Mouse (Mus musculus): Measurements from ENCODE around the gene Ap2s1. TPM values are rescaled to one million over a fixed set of nuclear protein-coding genes. Genes with fewer than 3 reads are reported as not detected.

The Ap2s1 gene
- 367 and 369 TPM in 2 replicates for polyA plus RNA-seq (2012; rRNA removed; ENCODE audit: low replicate concordance)

DNA sequence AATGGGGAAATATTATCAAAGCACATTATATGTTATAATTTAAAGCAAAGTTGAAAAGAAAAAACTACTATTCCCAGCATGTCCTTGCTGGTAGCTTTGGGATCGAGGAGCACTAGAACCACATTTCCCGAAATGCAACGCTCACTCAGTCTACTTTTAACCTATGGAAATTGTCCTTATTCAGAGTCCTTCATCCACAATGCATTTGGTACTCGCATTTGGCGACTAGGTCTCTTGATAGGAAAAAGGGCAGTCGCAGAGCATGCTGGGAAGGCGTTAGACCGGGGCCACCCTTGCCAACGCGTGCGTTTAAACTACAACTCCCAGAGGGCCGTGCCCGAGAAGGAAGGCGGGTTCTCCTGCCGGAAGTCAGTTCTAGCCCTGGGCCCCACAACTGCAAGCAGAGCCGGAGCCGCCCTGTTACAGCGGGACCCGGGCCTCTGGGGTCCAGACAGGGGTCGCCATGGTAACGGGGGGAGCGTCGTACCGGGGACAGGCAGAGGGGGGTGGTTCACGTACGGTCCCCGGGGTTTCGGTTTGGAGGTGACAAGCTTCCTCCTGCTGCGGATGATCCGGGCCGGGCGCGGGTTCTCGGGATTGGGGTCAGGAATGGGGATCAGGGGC, at the start of gene Ap2s1:
Gene Ap2s1 (plus strand): TSS at position 338 of the 624 bp plus-strand sequence.

DNA sequence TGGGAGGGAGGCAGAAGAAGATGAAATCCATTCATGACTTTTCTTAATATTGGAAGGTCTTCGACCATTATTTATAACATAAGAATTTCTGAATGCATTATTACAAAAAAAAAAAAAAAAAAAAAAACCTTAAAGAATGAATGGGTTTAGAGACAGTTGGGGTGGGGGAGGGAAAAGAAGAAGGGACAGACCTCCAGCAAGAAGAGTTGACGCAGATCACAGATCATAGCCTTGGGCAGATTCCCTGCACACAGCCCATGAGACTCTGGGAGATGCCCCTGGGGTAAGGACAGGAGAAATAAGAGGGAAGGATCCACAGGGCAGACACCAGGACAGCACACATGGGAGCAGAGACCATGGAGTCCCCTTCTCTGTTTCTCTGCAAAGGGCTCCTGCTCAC, 16.6 kb upstream of the Ap2s1 start, which contains the start of gene Ceacam9:
Gene Ceacam9 (plus strand): TSS at position 301 of the 400 bp plus-strand sequence.

DNA sequence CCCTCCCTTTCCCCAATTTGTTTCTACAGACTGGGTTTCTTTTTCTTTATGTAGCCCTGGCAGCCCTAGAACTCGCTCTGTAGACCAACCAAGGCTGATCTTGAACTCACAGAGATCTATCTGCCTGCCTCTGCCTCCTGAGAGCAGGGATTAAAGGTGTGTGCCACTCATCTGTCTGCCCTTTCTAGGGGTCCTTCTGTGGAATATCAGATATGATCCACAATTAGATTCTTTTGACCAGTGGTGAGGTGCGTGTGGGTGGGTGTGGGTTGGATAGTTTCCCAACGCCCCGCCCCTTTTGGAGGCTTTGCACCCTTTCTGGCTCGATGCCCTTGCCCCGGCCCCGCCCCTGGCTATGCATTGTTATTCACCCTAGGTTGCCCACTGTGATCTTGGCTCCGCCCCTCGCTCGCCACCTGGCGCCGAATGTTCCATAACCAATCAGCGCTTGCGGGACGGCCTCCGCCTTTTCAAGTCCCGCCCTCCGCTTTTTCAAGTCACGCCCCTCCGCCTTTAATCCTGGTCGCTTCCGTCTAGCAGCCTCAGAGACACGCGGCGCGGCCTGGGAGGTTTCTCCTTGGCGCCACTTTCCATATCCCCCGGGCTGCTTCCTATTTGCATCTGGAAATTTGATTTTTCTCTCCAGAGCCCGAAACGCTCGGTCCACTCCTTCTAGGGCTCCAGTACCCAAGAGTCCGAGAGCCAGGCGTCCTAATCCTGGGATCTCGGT, 42.8 kb downstream of the Ap2s1 start, which contains the start of gene Slc1a5:
Gene Slc1a5 (plus strand): TSS at position 516 of the 730 bp plus-strand sequence.

Other genes with a start within 250 kb of the Ap2s1 start
- gene Arhgap35, start 123.4 kb upstream of the Ap2s1 start, polyA plus RNA-seq (2012; rRNA removed; ENCODE audit: low replicate concordance): 25.2 and 29.9 TPM in 2 replicates
- gene Ceacam15, start 62.7 kb upstream of the Ap2s1 start, polyA plus RNA-seq (2012; rRNA removed; ENCODE audit: low replicate concordance): not detected in 2 replicates
- not detected in 2 replicates for gene Ceacam9, start 16.5 kb upstream of the Ap2s1 start, polyA plus RNA-seq (2012; rRNA removed; ENCODE audit: low replicate concordance)
- gene Slc1a5, start 42.9 kb downstream of the Ap2s1 start, polyA plus RNA-seq (2012; rRNA removed; ENCODE audit: low replicate concordance): 610 and 2,049 TPM in 2 replicates
- gene Strn4, start 77.5 kb downstream of the Ap2s1 start, polyA plus RNA-seq (2012; rRNA removed; ENCODE audit: low replicate concordance): 135 and 201 TPM in 2 replicates
- 22.2 and 44.9 TPM in 2 replicates for gene Fkrp, start 78.3 kb downstream of the Ap2s1 start, polyA plus RNA-seq (2012; rRNA removed; ENCODE audit: low replicate concordance)
- 45.3 and 48.4 TPM in 2 replicates for gene Prkd2, start 104.5 kb downstream of the Ap2s1 start, polyA plus RNA-seq (2012; rRNA removed; ENCODE audit: low replicate concordance)
- 6.1 and 84.2 TPM in 2 replicates for gene Dact3, start 136.9 kb downstream of the Ap2s1 start, polyA plus RNA-seq (2012; rRNA removed; ENCODE audit: low replicate concordance)
- gene Gng8, start 153.4 kb downstream of the Ap2s1 start, polyA plus RNA-seq (2012; rRNA removed; ENCODE audit: low replicate concordance): 6.5 and 30.5 TPM in 2 replicates
- 9.8 and 12.6 TPM in 2 replicates for gene Ptgir, start 168.1 kb downstream of the Ap2s1 start, polyA plus RNA-seq (2012; rRNA removed; ENCODE audit: low replicate concordance)
- gene Calm3, start 185.7 kb downstream of the Ap2s1 start, polyA plus RNA-seq (2012; rRNA removed; ENCODE audit: low replicate concordance): 196 and 348 TPM in 2 replicates
- 0.36 and 3.8 TPM in 2 replicates for gene Pnmal2, start 206.3 kb downstream of the Ap2s1 start, polyA plus RNA-seq (2012; rRNA removed; ENCODE audit: low replicate concordance)
- gene Pnmal1, start 221.3 kb downstream of the Ap2s1 start, polyA plus RNA-seq (2012; rRNA removed; ENCODE audit: low replicate concordance): 0.13 TPM in 1 of 2 replicates, not detected in the other
- gene Gm42372, start 244.7 kb downstream of the Ap2s1 start, polyA plus RNA-seq (2012; rRNA removed; ENCODE audit: low replicate concordance): 0.03 TPM in 1 of 2 replicates, not detected in the other